Mouse (Mus musculus) thymus, adult 2 months (tissue): Measurements from ENCODE around the gene Kpnb1.

Experiments used
- CTCF ChIP-seq: fragments of 200-500 bp; IDR thresholded peaks from 2 replicates; pipeline ENCODE4 v1.5.1; 2012; ENCODE audit warnings: mild to moderate bottlenecking, control low read depth, low read length, moderate library complexity, borderline replicate concordance; ENCODE audit not compliant: control insufficient read depth, poor library complexity, insufficient read depth; ENCODE audit errors: extremely low read depth
- POLR2A ChIP-seq: fragments of 200-500 bp; IDR thresholded peaks from 2 replicates; pipeline ENCODE4 v1.6.1; 2012; ENCODE audit warnings: mild to moderate bottlenecking, low read length, control low read depth, moderate library complexity; ENCODE audit not compliant: control insufficient read depth, poor library complexity, insufficient read depth; ENCODE audit errors: extremely low read depth

DNA sequence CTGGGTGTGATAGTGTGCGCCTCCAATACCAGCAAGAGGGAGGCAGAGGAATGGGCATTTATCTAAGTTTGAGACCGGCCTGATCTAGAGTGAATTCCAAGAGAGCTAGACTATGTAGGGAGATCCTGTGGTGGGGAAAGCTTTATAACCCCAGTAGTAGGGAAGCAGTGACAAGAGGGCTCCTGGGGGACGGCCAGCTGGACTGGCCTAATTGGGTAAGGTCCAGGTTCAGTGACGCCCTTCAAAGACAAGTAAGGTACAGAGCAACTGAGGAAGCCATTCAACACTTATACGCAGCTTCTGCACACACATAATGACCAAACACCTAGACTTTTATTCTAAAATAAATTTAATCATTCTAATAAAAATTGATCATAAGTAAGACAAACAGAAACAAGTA lies 44.8 kb upstream of the Kpnb1 start:
- no peak for TF ChIP-seq POLR2A
- no peak for TF ChIP-seq CTCF
